Mouse (Mus musculus) G1E (cell line): ENCODE data around the gene Arhgap18. TPM values are rescaled to one million over a fixed set of nuclear protein-coding genes. Genes with fewer than 3 reads are reported as not detected.

ENCODE experiments used
- ATAC-seq: 2 replicates; pipeline ENCODE4 v1.8.0; 2016; ENCODE audit warnings: mild to moderate bottlenecking; ENCODE audit not compliant: insufficient number of reproducible peaks, poor library complexity, low FRiP score, severe bottlenecking; ENCODE audit errors: extremely low read depth
- DNase-seq: peaks from one replicate; pipeline ENCODE4 v3.0.0; 2012; ENCODE audit warnings: low spot score
- H3K27me3 ChIP-seq: 2 replicates; pipeline ENCODE4 v1.6.1; 2012; ENCODE audit warnings: mild to moderate bottlenecking, low read length, inconsistent platforms; ENCODE audit not compliant: insufficient read depth
- H3K36me3 ChIP-seq: replicated peaks from 2 replicates; pipeline ENCODE3; 2012; ENCODE audit warnings: mild to moderate bottlenecking, inconsistent platforms
- H3K4me1 ChIP-seq: 2 replicates; pipeline ENCODE4 v1.6.1; 2012; ENCODE audit warnings: low read depth, low read length, inconsistent platforms, mixed read lengths; ENCODE audit not compliant: insufficient read depth
- H3K4me3 ChIP-seq: 2 replicates; pipeline ENCODE4 v1.5.1; 2012; ENCODE audit warnings: low read depth, mild to moderate bottlenecking, inconsistent platforms, low read length, moderate library complexity, mixed read lengths
- H3K9me3 ChIP-seq: replicated peaks from 2 replicates; pipeline ENCODE4 v1.6.1; 2012; ENCODE audit warnings: inconsistent platforms
- CTCF ChIP-seq: IDR thresholded peaks from 2 replicates; pipeline ENCODE4 v1.5.1; 2012; ENCODE audit warnings: low read depth, low read length, inconsistent platforms, mixed read lengths
- GATA1 ChIP-seq: IDR thresholded peaks from 2 replicates; pipeline ENCODE4 v1.6.1; 2012; ENCODE audit warnings: borderline replicate concordance, low read length, inconsistent platforms, mixed read lengths
- GATA2 ChIP-seq: IDR thresholded peaks from 2 replicates; pipeline ENCODE4 v1.6.1; 2012; ENCODE audit warnings: low read depth, low read length, inconsistent platforms, borderline replicate concordance
- POLR2AphosphoS5 ChIP-seq: IDR thresholded peaks from 2 replicates; pipeline ENCODE4 v1.6.1; 2012; ENCODE audit warnings: low read depth, low read length, inconsistent platforms; ENCODE audit not compliant: insufficient replicate concordance
- TAL1 ChIP-seq: conservative IDR thresholded peaks from 2 replicates; pipeline ENCODE4 v1.6.1; 2012; ENCODE audit warnings: low read depth, low read length, inconsistent platforms, mixed read lengths
- polyA plus RNA-seq: library from polyadenylated mRNA; stranded (reverse); fragments of >175 nt; gene quantifications from 2 replicates; pipeline ENCODE4 v1.2.3, GENCODE M21; 2012
- total RNA-seq, 2 experiments: library from RNA; stranded (forward) in 1 of 2; stranded (reverse) in 1 of 2; fragments of 200-1000 nt in 1 of 2; fragments of >200 nt in 1 of 2; fragmentation: Nextera tagmentation in 1 of 2; gene quantifications; 2 replicates each; pipeline ENCODE4 v1.2.3; 2014 to 2017

Arhgap18 gene
- total RNA-seq (2014; fragmentation: Nextera tagmentation) (not detected in 2 replicates), total RNA-seq (2017) (5.0 and 5.3 TPM in 2 replicates), polyA plus RNA-seq (0.03 and 0.04 TPM in 2 replicates)

- Histone ChIP-seq H3K27me3 (no peaks in the 10 kb centered on the region), H3K36me3 (no peaks in the 10 kb centered on the region), H3K9me3 (peaks cover 5% of the 10 kb centered on the region; the same call in 1 of the 2 replicates), H3K4me1 (no peaks in the 10 kb centered on the region), H3K4me3 (no peak within 1 kb of the TSS)
- no peak for DNase-seq
- no peak for TF ChIP-seq GATA2
- TF ChIP-seq CTCF: no peak
- no peak for TF ChIP-seq TAL1
- no peak for TF ChIP-seq GATA1
- TF ChIP-seq POLR2AphosphoS5: no peak
- ATAC-seq: no peak
These were observed at the start of gene Arhgap18 for GRCm38 (mm10) chr10:26752929-26753567. Gene Arhgap18 (plus strand): TSS chr10:26753421.

- DNase-seq (no peak), ATAC-seq (no peak)
- no peaks in the 10 kb centered on the region for H3K27me3 ChIP-seq
- TF ChIP-seq CTCF: no peak
- TF ChIP-seq TAL1: no peak
- no peak for TF ChIP-seq POLR2AphosphoS5
- no peak for TF ChIP-seq GATA1
- no peak for TF ChIP-seq GATA2
- no peaks in the 10 kb centered on the region for H3K9me3 ChIP-seq
- no peak overlapping the region for H3K4me3 ChIP-seq
- H3K36me3 ChIP-seq: no peaks in the 10 kb centered on the region
- H3K4me1 ChIP-seq: no peaks in the 10 kb centered on the region
These were observed 42.7 kb upstream of the Arhgap18 start for GRCm38 (mm10) chr10:26710458-26711011.

GRCm38 (mm10) chr10:26711068-26711467 is 42.2 kb upstream of the Arhgap18 start:
- TF ChIP-seq TAL1 (no peak), CTCF (no peak), POLR2AphosphoS5 (no peak), GATA1 (no peak), GATA2 (no peak)
- no peaks in the 10 kb centered on the region for H3K4me1 ChIP-seq
- no peaks in the 10 kb centered on the region for H3K36me3 ChIP-seq
- no peaks in the 10 kb centered on the region for H3K27me3 ChIP-seq
- ATAC-seq (no peak), DNase-seq (no peak)
- no peaks in the 10 kb centered on the region for H3K9me3 ChIP-seq
- no peak overlapping the region for H3K4me3 ChIP-seq

GRCm38 (mm10) chr10:26713986-26714385 is 39.2 kb upstream of the Arhgap18 start:
- Histone ChIP-seq H3K4me1 (no peaks in the 10 kb centered on the region), H3K27me3 (no peaks in the 10 kb centered on the region), H3K4me3 (no peak overlapping the region), H3K36me3 (no peaks in the 10 kb centered on the region), H3K9me3 (peaks cover 10% of the 10 kb centered on the region)
- DNase-seq: no peak
- TF ChIP-seq GATA1 (no peak), CTCF (no peak), GATA2 (no peak), TAL1 (no peak), POLR2AphosphoS5 (no peak)
- ATAC-seq: no peak

GRCm38 (mm10) chr10:26724704-26725103 is 28.5 kb upstream of the Arhgap18 start:
- H3K27me3 ChIP-seq: no peaks in the 10 kb centered on the region
- H3K4me1 ChIP-seq: no peaks in the 10 kb centered on the region
- 0 out of 2 replicates have a peak, but pooled peaks cover 3% of the 10 kb centered on the region for H3K9me3 ChIP-seq
- ATAC-seq (no peak), DNase-seq (no peak)
- no peak for TF ChIP-seq CTCF
- no peak overlapping the region for H3K4me3 ChIP-seq
- H3K36me3 ChIP-seq: no peaks in the 10 kb centered on the region

GRCm38 (mm10) chr10:26725255-26725654 is 28.0 kb upstream of the Arhgap18 start:
- no peak for TF ChIP-seq GATA2
- no peak for TF ChIP-seq CTCF
- no peak for TF ChIP-seq TAL1
- TF ChIP-seq POLR2AphosphoS5: no peak
- TF ChIP-seq GATA1: no peak
- Histone ChIP-seq H3K4me1 (no peaks in the 10 kb centered on the region), H3K4me3 (no peak overlapping the region), H3K9me3 (0 out of 2 replicates have a peak, but pooled peaks cover 6% of the 10 kb centered on the region), H3K27me3 (no peaks in the 10 kb centered on the region), H3K36me3 (no peaks in the 10 kb centered on the region)
- ATAC-seq (no peak), DNase-seq (no peak)
